Mouse (Mus musculus) ES-Bruce4 (cell line): Measurements from ENCODE around the gene Cd180.

Source experiments
- EP300 ChIP-seq: IDR thresholded peaks from 2 replicates; pipeline ENCODE4 v1.6.1; 2011; ENCODE audit warnings: low read depth, low read length; ENCODE audit not compliant: insufficient read depth
- POLR2A ChIP-seq: IDR thresholded peaks from one replicate; pipeline ENCODE4 v1.8.1; 2011; ENCODE audit warnings: low read length; ENCODE audit not compliant: insufficient read depth

GRCm38 (mm10) chr13:102688121-102688520 is 5.2 kb upstream of the Cd180 start:
- TF ChIP-seq POLR2A (no peak), EP300 (no peak)
